Comparison of ENCODE assay signal across 29 mouse cellular contexts in genomic region chr9:25358018-25358417, GRCm38 (mm10).
DNase-seq lines count a peak whose midpoint lies in the region; ATAC-seq and TF ChIP-seq lines count a peak whose summit lies in the region.
"Had no signal": no experiment of that assay in that cellular context is flagged by ENCODE, and none has a peak within 500 bp of the region (broad histone marks: within the 10 kb centered on the region; RNA-seq: fewer than 3 reads in every experiment).

No protein-coding gene starts in this region.

- H3K27ac ChIP-seq in midbrain, embryonic 10.5 days (replicated peaks), result peak overlapping the region; percentile 38; the same call in 1 of the 2 replicates
- H3K27ac ChIP-seq in midbrain, embryonic 16.5 days (ENCODE audit: low read length), result no peak overlapping the region
- H3K27ac ChIP-seq in midbrain, embryonic 13.5 days, result no peak overlapping the region
- no peak overlapping the region for H3K27ac ChIP-seq in midbrain, embryonic 15.5 days
- H3K27ac ChIP-seq in gastrocnemius, adult 2 months, result no peak overlapping the region
- H3K27ac ChIP-seq in forebrain, embryonic 16.5 days (ENCODE audit: low read length), result no peak overlapping the region
- H3K27ac ChIP-seq: embryonic facial prominence, embryonic 13.5 days; embryonic facial prominence, embryonic 15.5 days; forebrain, embryonic 10.5 days; forebrain, embryonic 12.5 days had no signal

- peaks cover 9% of the 10 kb centered on the region; the same call in 1 of the 2 replicates for H3K4me1 ChIP-seq in midbrain, embryonic 10.5 days
- H3K4me1 ChIP-seq in midbrain, embryonic 16.5 days (ENCODE audit: control insufficient read depth, insufficient read depth, low read length), result no peaks in the 10 kb centered on the region
- no peaks in the 10 kb centered on the region for H3K4me1 ChIP-seq in midbrain, embryonic 13.5 days (replicated peaks)
- no peaks in the 10 kb centered on the region for H3K4me1 ChIP-seq in midbrain, embryonic 15.5 days
- H3K4me1 ChIP-seq in forebrain, embryonic 16.5 days (replicated peaks; ENCODE audit: control insufficient read depth, insufficient read depth, low read length), result no peaks in the 10 kb centered on the region
- H3K4me1 ChIP-seq: embryonic facial prominence, embryonic 13.5 days; embryonic facial prominence, embryonic 15.5 days; forebrain, embryonic 10.5 days had no signal

- no peaks in the 10 kb centered on the region for H3K27me3 ChIP-seq in midbrain, embryonic 10.5 days (ENCODE audit: low read depth, poor library complexity, severe bottlenecking)
- H3K27me3 ChIP-seq in midbrain, embryonic 16.5 days (ENCODE audit: control insufficient read depth, insufficient read depth, low read depth, low read length), result no peaks in the 10 kb centered on the region
- no peaks in the 10 kb centered on the region for H3K27me3 ChIP-seq in midbrain, embryonic 13.5 days
- no peaks in the 10 kb centered on the region for H3K27me3 ChIP-seq in midbrain, embryonic 15.5 days (replicated peaks)
- H3K27me3 ChIP-seq in forebrain, embryonic 16.5 days (replicated peaks; ENCODE audit: control insufficient read depth, insufficient read depth, low read length), result no peaks in the 10 kb centered on the region
- H3K27me3 ChIP-seq: CH12.LX; embryonic facial prominence, embryonic 13.5 days; embryonic facial prominence, embryonic 15.5 days; forebrain, embryonic 12.5 days had no signal

- ATAC-seq in midbrain, embryonic 16.5 days, result no peak
- ATAC-seq in midbrain, embryonic 13.5 days, result peak; percentile 62; the same call in 1 of the 2 replicates
- peak; percentile 52; the same call in 1 of the 2 replicates for ATAC-seq in midbrain, embryonic 15.5 days (replicated peaks)
- no peak for ATAC-seq in forebrain, embryonic 16.5 days
- ATAC-seq: activated CD4-positive, CD25-positive, alpha-beta regulatory T cell, adult 4 months; CD4-positive, CD25-positive, alpha-beta regulatory T cell, adult 4 months; forebrain, embryonic 14.5 days; Patski had no signal

- H3K36me3 ChIP-seq in midbrain, embryonic 10.5 days, result no peaks in the 10 kb centered on the region
- no peaks in the 10 kb centered on the region for H3K36me3 ChIP-seq in midbrain, embryonic 16.5 days (ENCODE audit: control insufficient read depth, insufficient read depth, low read length)
- no peaks in the 10 kb centered on the region for H3K36me3 ChIP-seq in midbrain, embryonic 13.5 days
- no peaks in the 10 kb centered on the region for H3K36me3 ChIP-seq in midbrain, embryonic 15.5 days (replicated peaks)
- H3K36me3 ChIP-seq in forebrain, embryonic 16.5 days (ENCODE audit: control insufficient read depth, insufficient read depth), result no peaks in the 10 kb centered on the region
- H3K36me3 ChIP-seq: embryonic facial prominence, embryonic 13.5 days; embryonic facial prominence, embryonic 15.5 days; forebrain, embryonic 10.5 days; forebrain, embryonic 12.5 days; G1E had no signal

- H3K9ac ChIP-seq in midbrain, embryonic 16.5 days (ENCODE audit: low read depth, low read length), result no peak overlapping the region
- H3K9ac ChIP-seq in midbrain, embryonic 13.5 days (replicated peaks), result no peak overlapping the region
- H3K9ac ChIP-seq in midbrain, embryonic 15.5 days, result no peak overlapping the region
- no peak overlapping the region for H3K9ac ChIP-seq in forebrain, embryonic 16.5 days (replicated peaks; ENCODE audit: low read depth, low read length)
- H3K9ac ChIP-seq: embryonic facial prominence, embryonic 13.5 days; embryonic facial prominence, embryonic 15.5 days; forebrain, embryonic 12.5 days had no signal

- no peak overlapping the region for H3K4me2 ChIP-seq in midbrain, embryonic 16.5 days (ENCODE audit: low read length)
- no peak overlapping the region for H3K4me2 ChIP-seq in midbrain, embryonic 13.5 days (replicated peaks)
- H3K4me2 ChIP-seq in midbrain, embryonic 15.5 days, result no peak overlapping the region
- H3K4me2 ChIP-seq in forebrain, embryonic 16.5 days (ENCODE audit: low read length), result no peak overlapping the region
- H3K4me2 ChIP-seq: embryonic facial prominence, embryonic 13.5 days; embryonic facial prominence, embryonic 15.5 days; forebrain, embryonic 12.5 days had no signal

- intact Hi-C loops in gastrocnemius, adult 2 months (cut with DNase I), result loop anchor here (2.0 kb wide), 1 partner anchor 29 kb away; no protein-coding TSS in a partner anchor

- no peak for TF ChIP-seq CTCF in brain, embryonic 14.5 days (IDR thresholded peaks at IDR 0.05; ENCODE audit: borderline replicate concordance, extremely low read depth, insufficient read depth, insufficient read length)
- no peak for TF ChIP-seq CTCF in gastrocnemius, adult 2 months (IDR thresholded peaks at IDR 0.05)

- no peak for TF ChIP-seq POLR2A in brain, embryonic 14.5 days (IDR thresholded peaks at IDR 0.05; ENCODE audit: borderline replicate concordance, extremely low read depth, insufficient read depth, insufficient read length, poor library complexity, severe bottlenecking)

- 55% methylated on average over 5 of the region's 5 CpGs for WGBS in midbrain, embryonic 10.5 days
- WGBS in midbrain, embryonic 16.5 days, result 23% methylated on average over 5 of the region's 5 CpGs
- WGBS in midbrain, embryonic 13.5 days, result 26% methylated on average over 5 of the region's 5 CpGs
- 26% methylated on average over 5 of the region's 5 CpGs for WGBS in midbrain, embryonic 15.5 days
- 41% methylated on average over 5 of the region's 5 CpGs for WGBS in forebrain, embryonic 16.5 days

- peak; percentile 21 for DNase-seq in midbrain, embryonic 10.5 days (ENCODE audit: low spot score)
- DNase-seq in brain, embryonic 14.5 days (ENCODE audit: low read depth), result peak; percentile 34
- no peak for DNase-seq in gastrocnemius, adult 2 months
- DNase-seq: adrenal gland, adult 8-10 months; adrenal gland, postnatal 14 days; adrenal gland, postnatal 36 days; B cell, adult 2 months; cerebellum, adult 11 months; cerebellum, adult 18-20 months; cerebellum, adult 8-10 months; cerebellum, adult 9-11 months; cerebellum, postnatal 14 days; cerebellum, postnatal 36 days; embryo, embryonic 11 days had no signal

- H3K4me3 ChIP-seq in midbrain, embryonic 10.5 days, result no peak overlapping the region
- H3K4me3 ChIP-seq in midbrain, embryonic 16.5 days (ENCODE audit: low read depth, low read length), result no peak overlapping the region
- no peak overlapping the region for H3K4me3 ChIP-seq in midbrain, embryonic 13.5 days (replicated peaks)
- H3K4me3 ChIP-seq in midbrain, embryonic 15.5 days, result no peak overlapping the region
- H3K4me3 ChIP-seq in gastrocnemius, adult 2 months, result no peak overlapping the region
- H3K4me3 ChIP-seq in forebrain, embryonic 16.5 days (replicated peaks; ENCODE audit: low read length), result no peak overlapping the region
- H3K4me3 ChIP-seq: embryonic facial prominence, embryonic 13.5 days; embryonic facial prominence, embryonic 15.5 days; erythroblast, embryonic 14.5 days; forebrain, embryonic 10.5 days; forebrain, embryonic 12.5 days had no signal

- no peaks in the 10 kb centered on the region for H3K9me3 ChIP-seq in midbrain, embryonic 10.5 days (replicated peaks)
- no peaks in the 10 kb centered on the region for H3K9me3 ChIP-seq in midbrain, embryonic 16.5 days (replicated peaks; ENCODE audit: control insufficient read depth, low read length, poor library complexity, severe bottlenecking)
- no peaks in the 10 kb centered on the region for H3K9me3 ChIP-seq in midbrain, embryonic 13.5 days
- no peaks in the 10 kb centered on the region for H3K9me3 ChIP-seq in midbrain, embryonic 15.5 days
- no peaks in the 10 kb centered on the region for H3K9me3 ChIP-seq in forebrain, embryonic 16.5 days (ENCODE audit: control insufficient read depth, low read length)
- H3K9me3 ChIP-seq: embryonic facial prominence, embryonic 13.5 days; embryonic facial prominence, embryonic 15.5 days; forebrain, embryonic 10.5 days; forebrain, embryonic 12.5 days; G1E had no signal

Comparison
In these comparisons a context has a peak if more than half of its experiments do, and no peak if none do; other contexts are left out.
1. ATAC-seq: peak in midbrain, embryonic 13.5 days (single experiment) and midbrain, embryonic 15.5 days (single experiment); none in midbrain, embryonic 16.5 days (single experiment) and forebrain, embryonic 16.5 days (single experiment).